Mouse (Mus musculus): Measurements from ENCODE around the gene Tmem108. TPM values are rescaled to one million over a fixed set of nuclear protein-coding genes. Genes with fewer than 3 reads are reported as not detected.

Tmem108 gene
- total and polyA plus RNA-seq, 2 experiments from 2014 or later: 23.5 to 25.1 TPM

GRCm38 (mm10) chr9:103523008-103523407 lies 238.6 kb downstream of the Tmem108 start:
- Histone ChIP-seq H3K4me3 (ENCODE audit: low read depth, low read length) (no peak overlapping the region), H3K9ac (replicated peaks; ENCODE audit: low read depth, low read length) (no peak overlapping the region), H3K27ac (ENCODE audit: low read depth) (no peak overlapping the region), H3K36me3 (replicated peaks; ENCODE audit: control insufficient read depth, insufficient read depth, low read length) (no peaks in the 10 kb centered on the region), H3K4me1 (ENCODE audit: control insufficient read depth, insufficient read depth) (0 out of 2 replicates have a peak, but pooled peaks cover 6% of the 10 kb centered on the region), H3K27me3 (ENCODE audit: control insufficient read depth, insufficient read depth, low read length) (no peaks in the 10 kb centered on the region), H3K4me2 (ENCODE audit: low read depth, low read length) (no peak overlapping the region), H3K9me3 (replicated peaks; ENCODE audit: control insufficient read depth, low read length) (peaks cover 3% of the 10 kb centered on the region)
- TF ChIP-seq EP300 (IDR thresholded peaks at IDR 0.05; ENCODE audit: low read depth) (no peak), CTCF (IDR thresholded peaks at IDR 0.05; ENCODE audit: low read depth) (no peak)
- no peak for ATAC-seq (ENCODE audit: insufficient read depth, low read depth)
- 79% methylated on average over 6 of the region's 6 CpGs for WGBS
- DNase-seq (ENCODE audit: low spot score): no peak

DNA sequence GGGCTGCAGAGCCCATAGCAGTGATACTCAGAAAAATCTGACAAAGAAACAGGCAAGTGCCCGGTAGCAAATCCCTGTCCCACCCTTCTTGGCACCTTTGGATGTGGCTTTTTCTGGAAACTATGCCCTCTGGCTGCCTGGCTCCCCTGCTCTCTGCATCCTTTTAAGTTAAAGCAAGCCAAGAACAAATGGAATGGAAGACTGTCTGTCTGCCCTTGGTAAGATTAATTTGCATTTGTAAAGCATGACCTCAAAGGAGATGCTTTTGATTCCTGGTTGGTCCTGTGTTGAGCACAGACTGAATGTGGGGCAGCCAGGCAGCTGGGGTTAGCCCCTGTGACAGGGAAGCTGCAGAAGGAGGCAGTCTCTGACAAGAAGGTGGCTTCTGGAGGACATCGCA lies 247.8 kb downstream of the Tmem108 start:
- H3K27me3 ChIP-seq (ENCODE audit: control insufficient read depth, insufficient read depth, low read length): no peaks in the 10 kb centered on the region
- ATAC-seq (ENCODE audit: insufficient read depth, low read depth) (no peak), DNase-seq (ENCODE audit: low spot score) (no peak)
- H3K4me2 ChIP-seq (ENCODE audit: low read depth, low read length): no peak overlapping the region
- H3K27ac ChIP-seq (ENCODE audit: low read depth): no peak overlapping the region
- H3K36me3 ChIP-seq (replicated peaks; ENCODE audit: control insufficient read depth, insufficient read depth, low read length): no peaks in the 10 kb centered on the region
- H3K4me1 ChIP-seq (ENCODE audit: control insufficient read depth, insufficient read depth): no peaks in the 10 kb centered on the region
- TF ChIP-seq EP300 (IDR thresholded peaks at IDR 0.05; ENCODE audit: low read depth) (no peak), CTCF (IDR thresholded peaks at IDR 0.05; ENCODE audit: low read depth) (no peak)
- WGBS: 77% methylated on average over 2 of the region's 2 CpGs
- H3K4me3 ChIP-seq (ENCODE audit: low read depth, low read length): no peak overlapping the region
- no peak overlapping the region for H3K9ac ChIP-seq (replicated peaks; ENCODE audit: low read depth, low read length)
- H3K9me3 ChIP-seq (replicated peaks; ENCODE audit: control insufficient read depth, low read length): no peaks in the 10 kb centered on the region

DNA sequence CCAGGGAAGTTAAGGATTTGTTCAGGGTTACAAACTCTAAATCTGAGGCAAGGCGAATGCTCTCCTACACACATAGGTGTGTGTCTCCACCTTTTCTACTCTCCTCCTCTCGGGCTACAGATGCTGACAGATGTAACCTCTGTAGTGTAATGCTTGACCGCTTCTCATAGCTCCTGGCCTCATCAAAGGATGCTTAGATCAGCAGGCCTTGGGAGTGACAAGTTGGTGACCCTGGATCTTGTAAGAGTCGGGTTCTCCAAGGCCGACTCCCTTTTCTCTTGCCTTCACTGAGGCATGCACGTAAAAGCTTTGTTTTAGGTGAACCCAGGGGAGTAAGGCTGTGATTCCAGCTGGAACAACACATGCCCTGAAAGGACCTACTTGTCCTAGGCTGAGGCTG lies 249.4 kb downstream of the Tmem108 start:
- TF ChIP-seq EP300 (IDR thresholded peaks at IDR 0.05; ENCODE audit: low read depth) (no peak), CTCF (IDR thresholded peaks at IDR 0.05; ENCODE audit: low read depth) (no peak)
- 81% methylated on average over 6 of the region's 6 CpGs for WGBS
- Histone ChIP-seq H3K9ac (replicated peaks; ENCODE audit: low read depth, low read length) (no peak overlapping the region), H3K4me3 (ENCODE audit: low read depth, low read length) (no peak overlapping the region), H3K4me2 (ENCODE audit: low read depth, low read length) (no peak overlapping the region), H3K4me1 (ENCODE audit: control insufficient read depth, insufficient read depth) (no peaks in the 10 kb centered on the region), H3K27ac (ENCODE audit: low read depth) (no peak overlapping the region), H3K27me3 (ENCODE audit: control insufficient read depth, insufficient read depth, low read length) (no peaks in the 10 kb centered on the region), H3K36me3 (replicated peaks; ENCODE audit: control insufficient read depth, insufficient read depth, low read length) (no peaks in the 10 kb centered on the region), H3K9me3 (replicated peaks; ENCODE audit: control insufficient read depth, low read length) (no peaks in the 10 kb centered on the region)
- no peak for ATAC-seq (ENCODE audit: insufficient read depth, low read depth)
- no peak for DNase-seq (ENCODE audit: low spot score)

GRCm38 (mm10) chr9:103506968-103507584 lies 254.6 kb downstream of the Tmem108 start:
- Histone ChIP-seq H3K27me3 (ENCODE audit: control insufficient read depth, insufficient read depth, low read length) (no peaks in the 10 kb centered on the region), H3K36me3 (replicated peaks; ENCODE audit: control insufficient read depth, insufficient read depth, low read length) (no peaks in the 10 kb centered on the region), H3K4me1 (ENCODE audit: control insufficient read depth, insufficient read depth) (peaks cover 3% of the 10 kb centered on the region; the same call in 1 of the 2 replicates), H3K9me3 (replicated peaks; ENCODE audit: control insufficient read depth, low read length) (no peaks in the 10 kb centered on the region), H3K27ac (ENCODE audit: low read depth) (no peak overlapping the region), H3K4me3 (ENCODE audit: low read depth, low read length) (no peak overlapping the region), H3K4me2 (ENCODE audit: low read depth, low read length) (no peak overlapping the region), H3K9ac (replicated peaks; ENCODE audit: low read depth, low read length) (no peak overlapping the region)
- WGBS: 82% methylated on average over 7 of the region's 7 CpGs
- ATAC-seq (ENCODE audit: insufficient read depth, low read depth) (no peak), DNase-seq (ENCODE audit: low spot score) (no peak)
- TF ChIP-seq CTCF (IDR thresholded peaks at IDR 0.05; ENCODE audit: low read depth): no peak
- TF ChIP-seq EP300 (IDR thresholded peaks at IDR 0.05; ENCODE audit: low read depth): no peak

- Histone ChIP-seq H3K27ac (ENCODE audit: low read depth) (no peak overlapping the region), H3K4me2 (ENCODE audit: low read depth, low read length) (no peak overlapping the region)
- WGBS: 53% methylated on average over 5 of the region's 5 CpGs
Observed at GRCm38 (mm10) chr9:103505067-103505466, 256.6 kb downstream of the Tmem108 start.

DNA sequence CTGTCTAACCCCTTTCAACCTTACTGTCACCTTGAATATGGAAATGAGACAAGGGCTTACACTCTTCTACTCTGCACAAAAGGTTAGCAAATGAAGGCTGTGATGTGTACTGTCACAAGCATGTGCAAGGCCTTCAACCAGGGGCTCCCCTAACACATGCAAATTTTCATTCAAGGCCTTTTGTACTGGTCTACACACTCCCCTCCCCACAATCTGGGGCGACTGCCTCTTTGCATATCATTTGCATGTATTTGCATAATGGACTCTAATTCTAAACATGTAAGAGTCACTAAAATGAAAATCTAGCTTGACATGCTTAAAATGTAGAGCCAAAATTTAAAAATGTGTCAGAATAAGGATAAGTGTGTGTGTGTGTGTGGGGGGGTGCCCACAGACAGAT lies 257.0 kb downstream of the Tmem108 start:
- Histone ChIP-seq H3K9me3 (replicated peaks; ENCODE audit: control insufficient read depth, low read length) (no peaks in the 10 kb centered on the region), H3K4me2 (ENCODE audit: low read depth, low read length) (no peak overlapping the region), H3K27ac (ENCODE audit: low read depth) (no peak overlapping the region), H3K9ac (replicated peaks; ENCODE audit: low read depth, low read length) (no peak overlapping the region), H3K36me3 (replicated peaks; ENCODE audit: control insufficient read depth, insufficient read depth, low read length) (no peaks in the 10 kb centered on the region), H3K4me3 (ENCODE audit: low read depth, low read length) (no peak overlapping the region), H3K4me1 (ENCODE audit: control insufficient read depth, insufficient read depth) (peaks cover 8% of the 10 kb centered on the region), H3K27me3 (ENCODE audit: control insufficient read depth, insufficient read depth, low read length) (no peaks in the 10 kb centered on the region)
- TF ChIP-seq EP300 (IDR thresholded peaks at IDR 0.05; ENCODE audit: low read depth): no peak
- TF ChIP-seq CTCF (IDR thresholded peaks at IDR 0.05; ENCODE audit: low read depth): no peak
- no peak for ATAC-seq (ENCODE audit: insufficient read depth, low read depth)
- no peak for DNase-seq (ENCODE audit: low spot score)
- WGBS: 81% methylated on average over 1 of the region's 1 CpGs

More at GRCm38 (mm10) chr9:103505067-103505466, 256.6 kb downstream of the Tmem108 start:
- ATAC-seq (ENCODE audit: insufficient read depth, low read depth): no peak
- TF ChIP-seq EP300 (IDR thresholded peaks at IDR 0.05; ENCODE audit: low read depth) (no peak), CTCF (IDR thresholded peaks at IDR 0.05; ENCODE audit: low read depth) (no peak)
- H3K4me1 ChIP-seq (ENCODE audit: control insufficient read depth, insufficient read depth): peaks cover 8% of the 10 kb centered on the region
- H3K27me3 ChIP-seq (ENCODE audit: control insufficient read depth, insufficient read depth, low read length): no peaks in the 10 kb centered on the region
- H3K36me3 ChIP-seq (replicated peaks; ENCODE audit: control insufficient read depth, insufficient read depth, low read length): no peaks in the 10 kb centered on the region
- H3K4me3 ChIP-seq (ENCODE audit: low read depth, low read length): no peak overlapping the region
- no peak overlapping the region for H3K9ac ChIP-seq (replicated peaks; ENCODE audit: low read depth, low read length)
- no peaks in the 10 kb centered on the region for H3K9me3 ChIP-seq (replicated peaks; ENCODE audit: control insufficient read depth, low read length)
- DNase-seq (ENCODE audit: low spot score): no peak

All from heart, postnatal 0 days (tissue).